Mouse (Mus musculus): ENCODE results near the gene Gatad2a.

- TF ChIP-seq CTCF (IDR thresholded peaks at IDR 0.05; ENCODE audit: low read depth, low read length) (no peak), GATA2 (IDR thresholded peaks at IDR 0.05; ENCODE audit: borderline replicate concordance, low read depth, low read length) (no peak), GATA1 (IDR thresholded peaks at IDR 0.05; ENCODE audit: borderline replicate concordance, low read length) (no peak)
These were observed 7.0 kb upstream of the Gatad2a start for GRCm38 (mm10) chr8:70003204-70003657.
